Mouse (Mus musculus) ES-E14 (cell line): ENCODE measurements at regions not wholly inside any gene's neighbourhood (a gene's known extent, or its start where the extent isn't known, plus 50 kb on each side); places are given as distances from the start of the nearest gene placed in this dataset.

Experiments
- DNase-seq: peaks from one replicate; pipeline ENCODE4 v3.0.0-alpha.2; 2013; ENCODE audit warnings: low read depth, low spot score
- H3K27ac ChIP-seq: 2 replicates; pipeline ENCODE4 v1.5.1; 2012; ENCODE audit warnings: low read depth, mild to moderate bottlenecking, low read length, moderate library complexity, mixed read lengths; ENCODE audit not compliant: poor library complexity, insufficient read depth, severe bottlenecking
- H3K36me3 ChIP-seq: 2 replicates; pipeline ENCODE4 v1.6.1; 2012; ENCODE audit warnings: mild to moderate bottlenecking, low read length, moderate library complexity, mixed read lengths; ENCODE audit not compliant: control insufficient read depth, poor library complexity, insufficient read depth, severe bottlenecking
- H3K4me1 ChIP-seq, 2 experiments: fragments of 150-350 bp in 1 of 2; sonication (generic) in 1 of 2; 2 replicates each; pipeline ENCODE4 v1.6.1; 2012; ENCODE audit warnings: low read length in 2 of 2, mild to moderate bottlenecking in 1 of 2, mixed read lengths in 1 of 2; ENCODE audit not compliant: control insufficient read depth in 2 of 2, insufficient read depth in 2 of 2, poor library complexity in 1 of 2
- H3K4me3 ChIP-seq, 2 experiments: fragments of 150-350 bp in 1 of 2; sonication (generic) in 1 of 2; 2 replicates each; pipeline ENCODE4 v1.5.1; 2012; ENCODE audit warnings: low read length in 2 of 2, low read depth in 1 of 2, mild to moderate bottlenecking in 1 of 2, mixed read lengths in 1 of 2; ENCODE audit not compliant: insufficient read depth in 1 of 2, poor library complexity in 1 of 2, severe bottlenecking in 1 of 2
- H3K9ac ChIP-seq: 2 replicates; pipeline ENCODE4 v1.6.1; 2012; ENCODE audit warnings: low read depth, mild to moderate bottlenecking, low read length, mixed read lengths; ENCODE audit not compliant: poor library complexity, insufficient read depth, severe bottlenecking
- H3K9me3 ChIP-seq: fragments of 150-350 bp; sonication (generic); 2 replicates; pipeline ENCODE4 v1.6.1; 2012; ENCODE audit warnings: low read depth, mild to moderate bottlenecking, low read length; ENCODE audit not compliant: control insufficient read depth, insufficient read depth
- CHD2 ChIP-seq: IDR thresholded peaks from 2 replicates; pipeline ENCODE4 v1.6.1; 2014; ENCODE audit warnings: mild to moderate bottlenecking, low read depth, low read length, inconsistent platforms
- HCFC1 ChIP-seq: IDR thresholded peaks from 2 replicates; pipeline ENCODE4 v1.6.1; 2012; ENCODE audit warnings: low read length, inconsistent platforms, borderline replicate concordance; ENCODE audit not compliant: insufficient read depth
- MAFK ChIP-seq: IDR thresholded peaks from 2 replicates; pipeline ENCODE4 v1.6.1; 2014; ENCODE audit warnings: mild to moderate bottlenecking, low read depth, low read length, inconsistent platforms; ENCODE audit not compliant: insufficient read depth
- ZC3H11A ChIP-seq: IDR thresholded peaks from 2 replicates; pipeline ENCODE4 v1.6.1; 2012; ENCODE audit warnings: low read depth, mild to moderate bottlenecking, inconsistent platforms, low read length, borderline replicate concordance
- ZNF384 ChIP-seq: IDR thresholded peaks from 2 replicates; pipeline ENCODE4 v1.6.1; 2012; ENCODE audit warnings: low read depth, low read length, inconsistent platforms
- in situ Hi-C, 2 experiments: fragments of 600-800 bp; cut with MboI; formaldehyde crosslinking; loops; one replicate each; pipeline ENCODE4 v1.15.1; 2025; ENCODE audit warnings: low sequenced_read_pairs in 2 of 2, inconsistent platforms in 1 of 2; ENCODE audit not compliant: unreplicated experiment in 2 of 2

DNA sequence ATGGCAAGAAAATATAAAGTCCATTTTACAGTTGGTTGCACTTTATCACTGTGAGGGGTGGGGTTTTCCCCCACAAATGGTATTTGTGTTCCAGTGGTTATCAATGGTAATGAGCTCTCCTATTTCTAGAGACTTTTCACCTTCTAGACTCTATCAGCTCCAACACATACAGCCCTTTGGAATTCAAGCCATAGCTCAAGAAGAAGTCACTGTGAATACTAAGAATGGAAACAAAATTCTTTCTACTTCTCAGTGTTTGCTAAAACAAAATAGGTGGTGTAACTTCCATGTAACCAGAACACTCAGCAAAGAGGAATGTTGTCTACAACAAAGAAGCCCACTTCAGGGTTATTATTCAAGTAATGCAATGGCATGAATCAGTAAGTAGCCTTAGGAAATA is 173.8 kb upstream of the Tmco5 start:
- in situ Hi-C loops, result no loop called here
- DNase-seq, result no peak
- Histone ChIP-seq H3K9me3 (no peaks in the 10 kb centered on the region), H3K9ac (no peak overlapping the region), H3K36me3 (no peaks in the 10 kb centered on the region), H3K4me3 (no peak overlapping the region), H3K27ac (no peak overlapping the region), H3K4me1 (no peaks in the 10 kb centered on the region)
- no peak for TF ChIP-seq CHD2
- TF ChIP-seq HCFC1, result no peak
- TF ChIP-seq ZNF384, result no peak
- TF ChIP-seq MAFK, result no peak
- no peak for TF ChIP-seq ZC3H11A

DNA sequence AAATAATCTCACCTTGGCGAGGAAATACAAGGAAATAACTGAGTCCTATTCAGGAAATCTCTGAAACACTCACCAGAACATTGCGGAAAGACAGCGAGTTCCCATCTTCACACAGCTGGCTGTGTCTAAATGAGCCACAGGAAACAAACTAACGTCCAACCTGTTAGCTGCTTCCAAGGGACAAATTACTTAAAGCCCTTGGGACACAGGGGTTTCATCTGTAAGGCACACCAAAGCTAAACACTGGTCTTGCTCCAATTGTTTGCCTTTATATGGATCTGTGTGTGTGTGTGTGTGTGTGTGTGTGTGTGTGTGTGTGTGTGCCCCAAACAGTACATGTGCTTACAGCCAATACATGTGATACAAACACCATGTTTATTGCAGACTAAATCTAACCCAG is 168.9 kb upstream of the Tmco5 start:
- H3K27ac ChIP-seq, result no peak overlapping the region
- H3K4me3 ChIP-seq, result no peak overlapping the region
- H3K36me3 ChIP-seq, result no peaks in the 10 kb centered on the region
- no peak for TF ChIP-seq ZNF384
- TF ChIP-seq CHD2, result no peak
- TF ChIP-seq MAFK, result no peak
- no peak for TF ChIP-seq HCFC1
- TF ChIP-seq ZC3H11A, result no peak
- in situ Hi-C loops, result no loop called here
- H3K9ac ChIP-seq, result no peak overlapping the region
- DNase-seq, result no peak
- no peaks in the 10 kb centered on the region for H3K4me1 ChIP-seq
- H3K9me3 ChIP-seq, result no peaks in the 10 kb centered on the region

DNA sequence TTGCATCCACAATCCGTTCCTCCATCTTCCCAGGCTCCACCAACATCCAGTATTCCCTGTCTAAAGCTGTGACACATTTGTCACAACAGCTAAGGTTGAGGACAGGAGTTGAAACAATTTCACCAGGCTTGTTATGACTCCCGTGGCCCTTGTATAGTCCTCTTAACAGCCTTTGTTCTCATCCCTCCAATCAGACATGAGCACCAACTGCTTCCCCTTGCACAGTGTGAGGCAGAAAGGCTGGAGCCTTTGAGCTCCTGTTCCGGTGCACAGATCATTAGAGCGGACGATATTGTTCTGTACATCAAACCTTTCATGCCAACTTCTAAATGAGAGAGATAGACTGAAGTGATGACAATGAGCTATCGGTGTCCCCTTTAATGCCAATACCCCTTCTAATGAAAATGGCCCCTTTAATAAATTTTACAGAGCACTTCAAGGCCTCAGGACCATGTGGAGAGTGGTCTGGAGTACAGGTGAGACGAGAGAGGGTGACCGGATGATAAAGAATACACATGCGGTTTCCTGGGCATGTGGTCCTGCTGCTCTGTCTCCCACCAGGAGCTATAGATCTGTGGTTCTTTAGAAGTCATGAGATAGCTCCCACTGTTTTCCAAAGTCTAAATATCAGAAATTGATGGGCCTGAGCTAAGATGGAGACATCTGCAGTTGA is 161.8 kb upstream of the Tmco5 start:
- TF ChIP-seq CHD2, result no peak
- TF ChIP-seq HCFC1, result no peak
- no peak for TF ChIP-seq ZNF384
- no peak for TF ChIP-seq ZC3H11A
- no peak for TF ChIP-seq MAFK
- Histone ChIP-seq H3K4me3 (no peak overlapping the region), H3K9ac (no peak overlapping the region), H3K36me3 (no peaks in the 10 kb centered on the region), H3K9me3 (no peaks in the 10 kb centered on the region), H3K4me1 (no peaks in the 10 kb centered on the region), H3K27ac (no peak overlapping the region)
- no peak for DNase-seq
- in situ Hi-C loops, result no loop called here

DNA sequence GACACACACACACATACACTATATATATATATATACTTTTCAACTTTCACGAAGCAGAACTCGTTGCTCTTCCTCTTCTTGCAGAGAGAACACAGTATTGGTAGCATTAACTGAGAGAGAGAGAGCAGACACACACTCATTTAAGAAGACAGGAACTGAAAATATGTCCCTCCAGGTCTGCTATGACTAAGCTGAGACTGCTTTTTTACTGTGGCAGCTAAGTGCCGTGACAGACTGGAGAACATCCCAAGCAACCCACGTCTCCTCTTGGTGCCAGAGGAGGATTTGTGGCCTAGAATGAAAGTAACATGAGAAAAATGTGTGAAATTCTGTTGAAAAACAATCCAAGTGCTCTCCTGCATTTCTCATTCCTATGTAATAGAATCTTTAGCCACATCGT is 159.9 kb upstream of the Tmco5 start:
- in situ Hi-C loops, result no loop called here
- Histone ChIP-seq H3K9ac (no peak overlapping the region), H3K4me1 (no peaks in the 10 kb centered on the region), H3K27ac (no peak overlapping the region), H3K4me3 (no peak overlapping the region), H3K9me3 (no peaks in the 10 kb centered on the region), H3K36me3 (no peaks in the 10 kb centered on the region)
- no peak for TF ChIP-seq MAFK
- no peak for TF ChIP-seq ZC3H11A
- no peak for TF ChIP-seq ZNF384
- no peak for TF ChIP-seq HCFC1
- TF ChIP-seq CHD2, result no peak
- DNase-seq, result no peak

DNA sequence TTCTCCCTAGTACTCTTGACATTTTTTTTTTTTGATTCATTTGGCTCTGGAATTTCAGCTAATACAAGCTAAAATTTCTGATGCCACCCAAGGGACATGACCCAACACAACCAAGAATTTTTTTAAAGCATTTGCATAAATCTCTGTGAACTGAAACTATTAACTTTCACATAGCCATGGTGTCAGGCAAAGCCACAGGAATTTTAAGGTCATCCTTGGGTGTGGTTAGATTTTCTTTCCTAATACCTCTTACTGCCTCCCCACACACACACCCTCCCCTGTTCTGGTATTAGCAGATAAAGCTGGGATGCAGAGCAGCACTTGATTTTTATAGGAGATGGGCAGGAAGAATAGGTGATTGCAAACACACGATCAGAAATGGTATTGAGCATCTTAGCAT is 150.9 kb upstream of the Tmco5 start:
- TF ChIP-seq ZNF384 (no peak), ZC3H11A (no peak), HCFC1 (no peak), MAFK (no peak), CHD2 (no peak)
- in situ Hi-C loops, result no loop called here
- Histone ChIP-seq H3K4me1 (no peaks in the 10 kb centered on the region), H3K27ac (no peak overlapping the region), H3K4me3 (no peak overlapping the region), H3K9me3 (no peaks in the 10 kb centered on the region), H3K36me3 (no peaks in the 10 kb centered on the region), H3K9ac (no peak overlapping the region)
- DNase-seq, result no peak
